Mouse (Mus musculus) forebrain, embryonic 10.5 days (tissue): ENCODE data around the gene Ndufs2. TPM values are rescaled to one million over a fixed set of nuclear protein-coding genes. Genes with fewer than 3 reads are reported as not detected.

Experiments used
- DNase-seq: peaks from one replicate; pipeline ENCODE4 v3.0.0-alpha.2; 2017; ENCODE audit warnings: low spot score; ENCODE audit errors: extremely low spot score
- H3K27ac ChIP-seq: fragments of 300-500 bp; sonication (generic); 2 replicates; pipeline ENCODE4 v1.5.1; 2016; ENCODE audit warnings: mild to moderate bottlenecking
- H3K27me3 ChIP-seq: fragments of 300-500 bp; sonication (generic); 2 replicates; pipeline ENCODE4 v1.6.1; 2016; ENCODE audit warnings: mild to moderate bottlenecking; ENCODE audit not compliant: poor library complexity, severe bottlenecking
- H3K36me3 ChIP-seq: fragments of 300-500 bp; sonication (generic); replicated peaks from 2 replicates; pipeline ENCODE4 v1.6.1; 2016; ENCODE audit warnings: mild to moderate bottlenecking, moderate library complexity
- H3K4me1 ChIP-seq: fragments of 300-500 bp; sonication (generic); 2 replicates; pipeline ENCODE4 v1.6.1; 2016
- H3K4me3 ChIP-seq: fragments of 300-500 bp; sonication (generic); 2 replicates; pipeline ENCODE4 v1.5.1; 2016; ENCODE audit warnings: mild to moderate bottlenecking, moderate library complexity
- H3K9me3 ChIP-seq: fragments of 300-500 bp; sonication (generic); 2 replicates; pipeline ENCODE4 v1.6.1; 2016; ENCODE audit warnings: mild to moderate bottlenecking, moderate library complexity
- whole genome bisulfite sequencing: fragments of 180-500 bp; shearing (Covaris S2); methylation state at CpG from one replicate; pipeline ENCODE4 v1.1.7; 2016; 5-methylcytosine and 5-hydroxymethylcytosine counted together
- polyA plus RNA-seq: library from polyadenylated mRNA; unstranded; fragments of >200 nt; fragmentation: Nextera tagmentation; extraction: Ambion mirVana; gene quantifications from 2 replicates; pipeline ENCODE4 v1.2.1, GENCODE M21; 2016

The Ndufs2 gene
- polyA plus RNA-seq, 1 experiment from 2014 or later: 270 TPM

GRCm38 (mm10) chr1:171283188-171284160, 32.3 kb upstream of the Ndufs2 start:
- Histone ChIP-seq H3K4me1 (peaks cover 62% of the 10 kb centered on the region), H3K36me3 (peaks cover 62% of the 10 kb centered on the region), H3K27ac (no peak overlapping the region), H3K4me3 (0 out of 2 replicates have a peak overlapping the region, but pooled peaks have one; percentile 1), H3K27me3 (no peaks in the 10 kb centered on the region), H3K9me3 (no peaks in the 10 kb centered on the region)
- DNase-seq: peak; percentile 7
- 94% methylated on average over 18 of the region's 18 CpGs for WGBS

GRCm38 (mm10) chr1:171282086-171282805, 31.1 kb upstream of the Ndufs2 start:
- DNase-seq: no peak
- H3K4me1 ChIP-seq: peaks cover 52% of the 10 kb centered on the region
- H3K27ac ChIP-seq: 0 out of 2 replicates have a peak overlapping the region, but pooled peaks have one; percentile 85
- no peaks in the 10 kb centered on the region for H3K27me3 ChIP-seq
- H3K4me3 ChIP-seq: peak overlapping the region; percentile 67
- 84% methylated on average over 18 of the region's 18 CpGs for WGBS
- peaks cover 72% of the 10 kb centered on the region for H3K36me3 ChIP-seq
- no peaks in the 10 kb centered on the region for H3K9me3 ChIP-seq

- Histone ChIP-seq H3K36me3 (peaks cover 76% of the 10 kb centered on the region), H3K4me3 (peak overlapping the region; percentile 67), H3K4me1 (peaks cover 45% of the 10 kb centered on the region), H3K27me3 (no peaks in the 10 kb centered on the region), H3K27ac (peak overlapping the region; percentile 85), H3K9me3 (no peaks in the 10 kb centered on the region)
- peak; percentile 74 for DNase-seq
- WGBS: 0% methylated on average over 10 of the region's 10 CpGs
These were observed 30.3 kb upstream of the Ndufs2 start for GRCm38 (mm10) chr1:171281528-171281923.

GRCm38 (mm10) chr1:171280916-171281527, 29.8 kb upstream of the Ndufs2 start, which contains the start of gene Ppox:
Gene Ppox, minus strand, starts transcription at chr1:171281186.
- WGBS: under 1% methylated on average over 26 of the region's 26 CpGs
- H3K27me3 ChIP-seq: no peaks in the 10 kb centered on the region
- peaks cover 76% of the 10 kb centered on the region for H3K36me3 ChIP-seq
- peak; percentile 92 for DNase-seq
- H3K27ac ChIP-seq: peak within 1 kb of the TSS; percentile 85
- no peaks in the 10 kb centered on the region for H3K9me3 ChIP-seq
- peak within 1 kb of the TSS; percentile 67 for H3K4me3 ChIP-seq
- peaks cover 40% of the 10 kb centered on the region for H3K4me1 ChIP-seq

GRCm38 (mm10) chr1:171280250-171280915, 29.2 kb upstream of the Ndufs2 start:
- peak overlapping the region; percentile 85 for H3K27ac ChIP-seq

GRCm38 (mm10) chr1:171279721-171280120, 28.5 kb upstream of the Ndufs2 start:
- peak overlapping the region; percentile 85 for H3K27ac ChIP-seq
- DNase-seq: no peak
- H3K9me3 ChIP-seq: no peaks in the 10 kb centered on the region
- peak overlapping the region; percentile 67 for H3K4me3 ChIP-seq
- no peaks in the 10 kb centered on the region for H3K27me3 ChIP-seq
- H3K36me3 ChIP-seq: peaks cover 76% of the 10 kb centered on the region
- 58% methylated on average over 5 of the region's 5 CpGs for WGBS
- H3K4me1 ChIP-seq: peaks cover 31% of the 10 kb centered on the region

More at GRCm38 (mm10) chr1:171280250-171280915, 29.2 kb upstream of the Ndufs2 start:
- peaks cover 33% of the 10 kb centered on the region for H3K4me1 ChIP-seq
- H3K9me3 ChIP-seq: no peaks in the 10 kb centered on the region
- H3K27me3 ChIP-seq: no peaks in the 10 kb centered on the region
- peak overlapping the region; percentile 67 for H3K4me3 ChIP-seq
- peaks cover 76% of the 10 kb centered on the region for H3K36me3 ChIP-seq
- WGBS: 2% methylated on average over 25 of the region's 25 CpGs
- no peak for DNase-seq

GRCm38 (mm10) chr1:171279012-171279705, 28.0 kb upstream of the Ndufs2 start:
- H3K27me3 ChIP-seq: no peaks in the 10 kb centered on the region
- H3K4me3 ChIP-seq: peak overlapping the region; percentile 67
- peaks cover 76% of the 10 kb centered on the region for H3K36me3 ChIP-seq
- WGBS: 86% methylated on average over 14 of the region's 14 CpGs
- DNase-seq: no peak
- H3K9me3 ChIP-seq: no peaks in the 10 kb centered on the region
- H3K27ac ChIP-seq: no peak overlapping the region
- H3K4me1 ChIP-seq: peaks cover 31% of the 10 kb centered on the region

GRCm38 (mm10) chr1:171278436-171278835, 27.2 kb upstream of the Ndufs2 start:
- 96% methylated on average over 8 of the region's 8 CpGs for WGBS
- H3K9me3 ChIP-seq: no peaks in the 10 kb centered on the region
- H3K36me3 ChIP-seq: peaks cover 76% of the 10 kb centered on the region

GRCm38 (mm10) chr1:171277736-171278135, 26.5 kb upstream of the Ndufs2 start:
- no peak for DNase-seq
- no peaks in the 10 kb centered on the region for H3K27me3 ChIP-seq
- H3K9me3 ChIP-seq: no peaks in the 10 kb centered on the region
- 84% methylated on average over 10 of the region's 10 CpGs for WGBS
- H3K27ac ChIP-seq: no peak overlapping the region
- peaks cover 31% of the 10 kb centered on the region for H3K4me1 ChIP-seq
- H3K4me3 ChIP-seq: no peak overlapping the region
- peaks cover 76% of the 10 kb centered on the region for H3K36me3 ChIP-seq

More at GRCm38 (mm10) chr1:171278436-171278835, 27.2 kb upstream of the Ndufs2 start:
- Histone ChIP-seq H3K4me1 (peaks cover 31% of the 10 kb centered on the region), H3K27ac (no peak overlapping the region), H3K4me3 (no peak overlapping the region; the same call in 1 of the 2 replicates), H3K27me3 (no peaks in the 10 kb centered on the region)
- DNase-seq: no peak

- H3K27me3 ChIP-seq: no peaks in the 10 kb centered on the region
- no peak for DNase-seq
- WGBS: 97% methylated on average over 14 of the region's 14 CpGs
- no peak overlapping the region for H3K4me3 ChIP-seq
- no peak overlapping the region for H3K27ac ChIP-seq
- H3K36me3 ChIP-seq: peaks cover 80% of the 10 kb centered on the region
- no peaks in the 10 kb centered on the region for H3K9me3 ChIP-seq
- peaks cover 28% of the 10 kb centered on the region for H3K4me1 ChIP-seq
These were observed 25.0 kb upstream of the Ndufs2 start for GRCm38 (mm10) chr1:171276110-171276748.

GRCm38 (mm10) chr1:171275144-171275734, 24.1 kb upstream of the Ndufs2 start:
- H3K4me1 ChIP-seq: peaks cover 30% of the 10 kb centered on the region
- peaks cover 80% of the 10 kb centered on the region for H3K36me3 ChIP-seq
- no peak overlapping the region for H3K27ac ChIP-seq
- no peaks in the 10 kb centered on the region for H3K27me3 ChIP-seq
- H3K9me3 ChIP-seq: no peaks in the 10 kb centered on the region
- no peak overlapping the region for H3K4me3 ChIP-seq
- 85% methylated on average over 11 of the region's 11 CpGs for WGBS
- DNase-seq: no peak
